Mouse (Mus musculus) E14TG2a.4 (cell line): ENCODE measurements around the gene B3gnt2.

Experiments
- CTCF ChIP-seq: conservative IDR thresholded peaks from 2 replicates; pipeline ENCODE4 v1.5.1; 2014; ENCODE audit warnings: low read length
- NANOG ChIP-seq: IDR thresholded peaks from 2 replicates; pipeline ENCODE4 v1.6.1; 2014; ENCODE audit warnings: borderline replicate concordance, low read length, mixed read lengths

- TF ChIP-seq CTCF: no peak
- no peak for TF ChIP-seq NANOG
These were observed 12.6 kb upstream of the B3gnt2 start for GRCm38 (mm10) chr11:22873383-22873782.
